Mouse (Mus musculus) MEL (cell line): Measurements from ENCODE around the gene Epha4. TPM values are rescaled to one million over a fixed set of nuclear protein-coding genes. Genes with fewer than 3 reads are reported as not detected.

ENCODE experiments used
- DNase-seq: peaks from one replicate; pipeline ENCODE4 v3.0.0; 2011; ENCODE audit warnings: low read depth, low spot score
- H3K27ac ChIP-seq: 2 replicates; pipeline ENCODE4 v1.5.1; 2012; ENCODE audit warnings: low read depth, mild to moderate bottlenecking, control low read depth, low read length, moderate library complexity; ENCODE audit not compliant: control insufficient read depth
- H3K27me3 ChIP-seq, 2 experiments: fragments of 150-350 bp in 1 of 2; sonication (generic) in 1 of 2; 2 replicates each; pipeline ENCODE4 v1.6.1; 2012; ENCODE audit warnings: low read length in 2 of 2, mild to moderate bottlenecking in 2 of 2, improper control_type of control experiment in 1 of 2, moderate library complexity in 1 of 2; ENCODE audit not compliant: insufficient read depth in 2 of 2, control insufficient read depth in 1 of 2
- H3K36me3 ChIP-seq, 2 experiments: 2 replicates each; pipeline ENCODE4 v1.6.1; 2012 to 2014; ENCODE audit warnings: low read length in 2 of 2, improper control_type of control experiment in 1 of 2, inconsistent platforms in 1 of 2, mild to moderate bottlenecking in 1 of 2; ENCODE audit not compliant: insufficient read depth in 2 of 2, control insufficient read depth in 1 of 2
- H3K4me1 ChIP-seq, 2 experiments: fragments of 150-350 bp in 1 of 2; sonication (generic) in 1 of 2; 2 replicates each; pipeline ENCODE4 v1.6.1; 2012; ENCODE audit warnings: low read length in 2 of 2, improper control_type of control experiment in 1 of 2, mild to moderate bottlenecking in 1 of 2; ENCODE audit not compliant: insufficient read depth in 2 of 2, control insufficient read depth in 1 of 2
- H3K4me3 ChIP-seq, 2 experiments: fragments of 150-350 bp in 1 of 2; sonication (generic) in 1 of 2; 2 replicates each; pipeline ENCODE4 v1.5.1; 2012; ENCODE audit warnings: low read depth in 2 of 2, low read length in 2 of 2, mild to moderate bottlenecking in 2 of 2, moderate library complexity in 2 of 2, control low read depth in 1 of 2, improper control_type of control experiment in 1 of 2; ENCODE audit not compliant: control insufficient read depth in 1 of 2, insufficient read depth in 1 of 2
- H3K79me2 ChIP-seq: 2 replicates; pipeline ENCODE4 v1.6.1; 2012; ENCODE audit warnings: mild to moderate bottlenecking, low read length, moderate library complexity; ENCODE audit not compliant: control insufficient read depth, poor library complexity, insufficient read depth
- H3K9ac ChIP-seq: 2 replicates; pipeline ENCODE4 v1.6.1; 2012; ENCODE audit warnings: low read depth, mild to moderate bottlenecking, control low read depth, low read length, moderate library complexity; ENCODE audit not compliant: control insufficient read depth, poor library complexity, severe bottlenecking
- H3K9me3 ChIP-seq: fragments of 150-350 bp; sonication (generic); replicated peaks from 2 replicates; pipeline ENCODE4 v1.6.1; 2012; ENCODE audit warnings: mild to moderate bottlenecking, low read length, improper control_type of control experiment, moderate library complexity; ENCODE audit not compliant: insufficient read depth
- BHLHE40 ChIP-seq: IDR thresholded peaks from 2 replicates; pipeline ENCODE4 v1.6.1; 2012; ENCODE audit warnings: low read depth, mild to moderate bottlenecking, inconsistent platforms, low read length, improper control_type of control experiment, borderline replicate concordance
- CHD1 ChIP-seq: IDR thresholded peaks from 2 replicates; pipeline ENCODE4 v1.6.1; 2012; ENCODE audit warnings: low read depth, mild to moderate bottlenecking, inconsistent platforms, low read length, improper control_type of control experiment
- CHD2 ChIP-seq: IDR thresholded peaks from 2 replicates; pipeline ENCODE4 v1.6.1; 2011; ENCODE audit warnings: low read length, improper control_type of control experiment
- CTCF ChIP-seq, 3 experiments: IDR thresholded peaks in 2 of 3; conservative IDR thresholded peaks in 1 of 3; 2 replicates each; pipeline ENCODE4 v1.5.1; 2011 to 2012; ENCODE audit warnings: low read length in 3 of 3, low read depth in 2 of 3, mild to moderate bottlenecking in 2 of 3, improper control_type of control experiment in 1 of 3, inconsistent platforms in 1 of 3, mixed read lengths in 1 of 3, moderate library complexity in 1 of 3; ENCODE audit not compliant: control insufficient read depth in 1 of 3, insufficient read depth in 1 of 3, poor library complexity in 1 of 3, severe bottlenecking in 1 of 3
- E2F4 ChIP-seq: IDR thresholded peaks from 2 replicates; pipeline ENCODE4 v1.6.1; 2011; ENCODE audit warnings: low read depth, low read length, improper control_type of control experiment, borderline replicate concordance
- ELF1 ChIP-seq: IDR thresholded peaks from 2 replicates; pipeline ENCODE4 v1.6.1; 2014; ENCODE audit warnings: low read depth, mild to moderate bottlenecking, inconsistent platforms, low read length, improper control_type of control experiment, moderate library complexity
- ETS1 ChIP-seq: IDR thresholded peaks from 2 replicates; pipeline ENCODE4 v1.6.1; 2012; ENCODE audit warnings: low read depth, mild to moderate bottlenecking, inconsistent platforms, low read length, improper control_type of control experiment, moderate library complexity
- GABPA ChIP-seq: IDR thresholded peaks from 2 replicates; pipeline ENCODE4 v1.6.1; 2012; ENCODE audit warnings: low read depth, mild to moderate bottlenecking, inconsistent platforms, low read length, improper control_type of control experiment, moderate library complexity
- GATA1 ChIP-seq: IDR thresholded peaks from 2 replicates; pipeline ENCODE4 v1.6.1; 2011; ENCODE audit warnings: low read depth, low read length, improper control_type of control experiment
- HCFC1 ChIP-seq: IDR thresholded peaks from 2 replicates; pipeline ENCODE4 v1.6.1; 2012; ENCODE audit warnings: low read depth, mild to moderate bottlenecking, inconsistent platforms, low read length, improper control_type of control experiment, moderate library complexity
- JUND ChIP-seq: IDR thresholded peaks from 2 replicates; pipeline ENCODE4 v1.6.1; 2011; ENCODE audit warnings: low read depth, mild to moderate bottlenecking, improper control_type of control experiment, low read length
- KAT2A ChIP-seq: conservative IDR thresholded peaks from 2 replicates; pipeline ENCODE4 v1.6.1; 2012; ENCODE audit warnings: low read depth, low read length, improper control_type of control experiment, inconsistent platforms
- MAFK ChIP-seq: IDR thresholded peaks from 2 replicates; pipeline ENCODE4 v1.6.1; 2011; ENCODE audit warnings: low read depth, mild to moderate bottlenecking, low read length, improper control_type of control experiment, borderline replicate concordance
- MAX ChIP-seq: IDR thresholded peaks from 2 replicates; pipeline ENCODE4 v1.6.1; 2011; ENCODE audit warnings: low read length, improper control_type of control experiment
- MAZ ChIP-seq: IDR thresholded peaks from 2 replicates; pipeline ENCODE4 v1.6.1; 2012; ENCODE audit warnings: low read depth, mild to moderate bottlenecking, inconsistent platforms, low read length, improper control_type of control experiment
- MEF2A ChIP-seq: IDR thresholded peaks from 2 replicates; pipeline ENCODE4 v1.6.1; 2014; ENCODE audit warnings: low read depth, mild to moderate bottlenecking, inconsistent platforms, low read length, improper control_type of control experiment; ENCODE audit not compliant: poor library complexity, insufficient replicate concordance, severe bottlenecking; ENCODE audit errors: extremely low read depth
- MYB ChIP-seq: IDR thresholded peaks from 2 replicates; pipeline ENCODE4 v1.6.1; 2011; ENCODE audit warnings: mild to moderate bottlenecking, low read depth, low read length, improper control_type of control experiment
- MYC ChIP-seq: IDR thresholded peaks from 2 replicates; pipeline ENCODE4 v1.6.1; 2011; ENCODE audit warnings: low read depth, mild to moderate bottlenecking, low read length, improper control_type of control experiment, moderate library complexity
- NELFE ChIP-seq: IDR thresholded peaks from 2 replicates; pipeline ENCODE4 v1.6.1; 2011; ENCODE audit warnings: low read depth, low read length, improper control_type of control experiment
- NRF1 ChIP-seq: IDR thresholded peaks from 2 replicates; pipeline ENCODE4 v1.6.1; 2014; ENCODE audit warnings: low read depth, mild to moderate bottlenecking, inconsistent platforms, low read length, improper control_type of control experiment, moderate library complexity; ENCODE audit not compliant: poor library complexity, insufficient read depth, severe bottlenecking
- POLR2AphosphoS2 ChIP-seq: IDR thresholded peaks from 2 replicates; pipeline ENCODE4 v1.6.1; 2011; ENCODE audit warnings: low read length, improper control_type of control experiment
- POLR2AphosphoS5 ChIP-seq: IDR thresholded peaks from 2 replicates; pipeline ENCODE4 v1.6.1; 2012; ENCODE audit warnings: low read depth, borderline replicate concordance, mild to moderate bottlenecking, inconsistent platforms, low read length, moderate library complexity, mixed read lengths
- RAD21 ChIP-seq: IDR thresholded peaks from 2 replicates; pipeline ENCODE4 v1.6.1; 2011; ENCODE audit warnings: mild to moderate bottlenecking, low read depth, low read length, improper control_type of control experiment
- RCOR1 ChIP-seq: IDR thresholded peaks from 2 replicates; pipeline ENCODE4 v1.6.1; 2012; ENCODE audit warnings: low read depth, mild to moderate bottlenecking, inconsistent platforms, low read length, improper control_type of control experiment
- SMC3 ChIP-seq: IDR thresholded peaks from 2 replicates; pipeline ENCODE4 v1.6.1; 2011; ENCODE audit warnings: low read depth, low read length, improper control_type of control experiment
- TBP ChIP-seq: IDR thresholded peaks from 2 replicates; pipeline ENCODE4 v1.8.0; 2011; ENCODE audit warnings: low read depth, low read length, improper control_type of control experiment
- TCF12 ChIP-seq: IDR thresholded peaks from 2 replicates; pipeline ENCODE4 v1.6.1; 2014; ENCODE audit warnings: low read depth, mild to moderate bottlenecking, inconsistent platforms, low read length, improper control_type of control experiment, moderate library complexity
- UBTF ChIP-seq: IDR thresholded peaks from 2 replicates; pipeline ENCODE4 v1.6.1; 2012; ENCODE audit warnings: low read depth, mild to moderate bottlenecking, inconsistent platforms, low read length, improper control_type of control experiment, moderate library complexity, borderline replicate concordance; ENCODE audit not compliant: insufficient read depth
- USF1 ChIP-seq: IDR thresholded peaks from 2 replicates; pipeline ENCODE4 v1.6.1; 2014; ENCODE audit warnings: low read depth, mild to moderate bottlenecking, inconsistent platforms, low read length, improper control_type of control experiment, moderate library complexity
- ZKSCAN1 ChIP-seq: IDR thresholded peaks from 2 replicates; pipeline ENCODE4 v1.6.1; 2012; ENCODE audit warnings: low read depth, mild to moderate bottlenecking, inconsistent platforms, low read length, improper control_type of control experiment, moderate library complexity
- polyA plus RNA-seq, 2 experiments: library from polyadenylated mRNA; stranded (reverse) in 1 of 2; unstranded in 1 of 2; fragments of >175 nt in 1 of 2; fragments of >200 nt in 1 of 2; gene quantifications; 2 replicates each; pipeline versions ENCODE4 v1.2.1 to v1.2.4; 2012; ENCODE audit warnings: low replicate concordance in 2 of 2, low read depth in 1 of 2; ENCODE audit not compliant: insufficient read length in 2 of 2, insufficient read depth in 1 of 2, missing spikeins in 1 of 2
- total RNA-seq: library from RNA; depleted of rRNA; stranded (reverse); fragments of 300-350 nt; gene quantifications from 2 replicates; pipeline ENCODE4 v1.2.3, GENCODE M21; 2012

Gene Epha4
- total and polyA plus RNA-seq, 3 experiments: not detected

GRCm38 (mm10) chr1:77420348-77420747 lies 94.5 kb downstream of the Epha4 start:
- TF ChIP-seq RCOR1: no peak
- TF ChIP-seq POLR2AphosphoS2: no peak
- no peak for TF ChIP-seq USF1
- TF ChIP-seq MAX: no peak
- no peak for TF ChIP-seq MYC
- TF ChIP-seq CTCF (IDR thresholded peaks at IDR 0.05 in 2 of 3, conservative IDR thresholded peaks at IDR 0.05 in 1 of 3; ENCODE audit: control insufficient read depth in 1 of 3, insufficient read depth in 1 of 3, low read depth in 2 of 3, low read length in 3 of 3, poor library complexity in 1 of 3, severe bottlenecking in 1 of 3): no peak
- no peak for TF ChIP-seq ETS1
- no peak for TF ChIP-seq UBTF
- no peak for TF ChIP-seq POLR2AphosphoS5
- TF ChIP-seq GABPA: no peak
- TF ChIP-seq JUND: no peak
- no peak for TF ChIP-seq ZKSCAN1
- no peak for TF ChIP-seq CHD2
- TF ChIP-seq ELF1: no peak
- no peak for TF ChIP-seq NELFE
- TF ChIP-seq MEF2A: no peak
- TF ChIP-seq TBP: no peak
- TF ChIP-seq MYB: no peak
- Histone ChIP-seq H3K9me3 (no peaks in the 10 kb centered on the region), H3K9ac (no peak overlapping the region), H3K36me3 (no peaks in the 10 kb centered on the region), H3K4me3 (no peak overlapping the region), H3K27ac (no peak overlapping the region), H3K27me3 (no peaks in the 10 kb centered on the region), H3K4me1 (no peaks in the 10 kb centered on the region), H3K79me2 (no peaks in the 10 kb centered on the region)
- DNase-seq: no peak

- H3K4me3 ChIP-seq: no peak overlapping the region
- no peaks in the 10 kb centered on the region for H3K79me2 ChIP-seq
- no peak overlapping the region for H3K27ac ChIP-seq
- TF ChIP-seq MEF2A: no peak
- no peak for TF ChIP-seq MYB
- no peak for TF ChIP-seq NRF1
- TF ChIP-seq KAT2A: no peak
- TF ChIP-seq ETS1: no peak
- TF ChIP-seq ELF1: no peak
- TF ChIP-seq MAFK: no peak
- no peak for TF ChIP-seq CHD1
- TF ChIP-seq BHLHE40: no peak
- TF ChIP-seq E2F4: no peak
- TF ChIP-seq GATA1: no peak
- no peak for TF ChIP-seq CTCF (IDR thresholded peaks at IDR 0.05 in 2 of 3, conservative IDR thresholded peaks at IDR 0.05 in 1 of 3; ENCODE audit: control insufficient read depth in 1 of 3, insufficient read depth in 1 of 3, low read depth in 2 of 3, low read length in 3 of 3, poor library complexity in 1 of 3, severe bottlenecking in 1 of 3)
- TF ChIP-seq SMC3: no peak
- no peak for TF ChIP-seq CHD2
- no peak for TF ChIP-seq MAZ
- TF ChIP-seq HCFC1: no peak
- no peak for TF ChIP-seq GABPA
- no peak for TF ChIP-seq TCF12
- TF ChIP-seq RAD21: no peak
- no peak for TF ChIP-seq RCOR1
- no peaks in the 10 kb centered on the region for H3K36me3 ChIP-seq
- DNase-seq: no peak
- H3K9me3 ChIP-seq: no peaks in the 10 kb centered on the region
- no peaks in the 10 kb centered on the region for H3K4me1 ChIP-seq
- no peaks in the 10 kb centered on the region for H3K27me3 ChIP-seq
- H3K9ac ChIP-seq: no peak overlapping the region
Measured at GRCm38 (mm10) chr1:77416872-77417271, 98.0 kb downstream of the Epha4 start.
